Mouse (Mus musculus) left cerebral cortex, adult 9 months (tissue): Measurements from ENCODE around the gene Rp9.

ENCODE experiments used
- DNase-seq, 2 experiments: peaks; one replicate each; pipeline ENCODE4 v3.0.0; 2022; ENCODE audit warnings: low spot score in 2 of 2

Gene Rp9

DNA sequence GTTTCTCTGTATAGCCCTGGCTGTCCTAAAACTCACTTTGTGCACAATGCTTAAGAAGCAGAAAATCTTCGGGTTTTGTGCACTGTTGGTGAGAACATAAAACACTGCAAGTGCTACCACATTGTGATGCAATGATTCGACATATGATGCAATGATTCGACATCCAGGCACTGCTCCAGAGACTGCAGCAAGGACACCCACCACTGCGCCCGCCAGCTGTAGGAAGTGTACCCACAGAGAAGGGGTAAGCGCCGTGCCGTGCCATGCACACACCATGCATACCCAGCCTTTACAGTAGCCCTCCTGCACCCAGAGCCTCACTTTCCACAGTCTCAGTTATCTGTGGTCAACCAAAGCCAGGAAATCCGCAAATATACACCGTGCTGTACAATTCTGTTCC, 102.9 kb downstream of the Rp9 start:
- DNase-seq = no peak

DNA sequence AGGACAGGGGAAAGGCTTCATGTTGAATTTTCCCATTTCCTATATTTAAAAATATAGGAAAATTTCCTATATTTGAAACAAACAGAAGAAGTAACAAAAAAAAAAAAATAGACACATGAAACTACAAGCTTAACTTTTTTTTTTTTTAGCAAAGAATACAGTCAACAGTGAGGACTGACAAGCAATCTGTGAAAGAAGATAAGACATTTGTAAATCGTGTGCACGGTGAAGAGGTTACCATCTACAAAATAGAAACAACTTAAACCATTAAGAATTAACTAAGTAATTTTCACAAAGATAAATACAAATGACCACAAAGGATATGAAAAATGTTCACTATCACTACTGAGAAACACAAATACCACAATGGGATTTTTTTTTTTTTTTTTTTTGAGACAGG, 103.3 kb downstream of the Rp9 start:
- DNase-seq = no peak
